Mouse (Mus musculus) erythroblast, embryonic 14.5 days (primary cell): Measurements from ENCODE around the gene Sun1.

ENCODE experiments used
- GATA1 ChIP-seq: IDR thresholded peaks from 2 replicates; pipeline ENCODE4 v1.6.1; 2012; ENCODE audit warnings: low read length, inconsistent platforms, mixed read lengths
- TAL1 ChIP-seq: IDR thresholded peaks from 3 replicates; pipeline ENCODE4 v1.6.1; 2012; ENCODE audit warnings: low read length, inconsistent platforms, mixed read lengths

- no peak for TF ChIP-seq TAL1
- TF ChIP-seq GATA1 = no peak
These were observed 27.2 kb downstream of the Sun1 start for GRCm38 (mm10) chr5:139227645-139228044.
